Mouse (Mus musculus) retina, adult 2 months (tissue): ENCODE measurements around the gene Il1rn.

Experiments used
- DNase-seq: peaks from one replicate; pipeline ENCODE4 v3.0.0-alpha.2; 2012; ENCODE audit warnings: low read depth, low spot score

Il1rn gene

DNA sequence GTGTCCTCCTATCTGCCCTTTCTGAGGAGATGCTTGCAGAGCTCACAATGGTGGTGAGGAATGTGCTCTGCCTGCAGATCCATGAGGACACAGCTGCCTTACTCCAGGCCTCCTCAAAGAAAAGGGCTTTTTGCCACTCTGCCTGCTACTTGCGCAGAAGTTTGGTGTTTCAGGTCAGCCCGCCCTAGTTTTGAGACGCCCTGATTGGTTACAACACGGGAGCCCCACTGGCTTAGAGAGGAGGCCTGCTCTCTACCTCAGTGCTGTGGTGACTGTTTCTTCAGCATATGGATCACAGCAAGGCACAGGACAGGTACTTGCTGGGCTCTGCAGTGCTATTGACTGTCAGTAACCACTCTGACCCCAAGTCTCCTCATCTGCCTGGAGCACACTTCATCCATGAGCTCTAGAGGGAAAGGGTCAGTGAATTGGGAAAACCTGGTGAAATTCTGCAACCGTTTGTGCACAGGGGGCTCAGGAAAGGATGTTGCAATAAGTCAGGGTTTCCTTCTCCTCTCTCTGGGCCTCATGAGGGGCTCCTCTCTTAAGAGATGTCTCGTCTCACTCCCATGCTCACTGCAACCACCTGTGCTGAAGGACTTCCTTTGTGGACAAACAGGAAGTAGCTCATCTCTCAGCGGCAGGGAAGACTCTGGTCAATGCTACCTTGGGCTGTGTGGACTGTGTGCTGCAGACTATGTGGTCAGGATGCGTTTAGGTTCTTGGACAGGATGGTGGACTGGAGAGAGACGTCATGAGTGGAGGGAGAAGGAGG is 46.0 kb downstream of the Il1rn start:
- no peak for DNase-seq

DNA sequence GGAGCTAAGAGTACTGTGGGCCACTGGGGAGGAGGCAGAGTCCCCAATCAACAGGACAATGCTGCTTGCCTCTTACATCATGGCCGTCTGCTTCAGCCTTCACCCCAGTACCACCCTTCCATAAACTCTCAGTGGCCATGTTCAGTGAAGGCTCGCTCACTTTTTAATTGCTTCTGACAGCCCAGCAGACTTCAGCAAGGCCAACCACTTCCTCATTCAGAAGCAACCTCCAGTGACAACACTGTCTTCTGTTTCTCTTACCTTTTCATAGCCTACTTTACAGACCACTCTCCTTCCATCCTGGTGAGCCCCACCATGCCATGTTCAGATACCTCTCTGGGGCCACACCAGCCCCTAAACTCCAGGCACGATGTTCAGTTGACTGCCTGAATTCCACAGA is 47.0 kb downstream of the Il1rn start:
- DNase-seq = no peak

- no peak for DNase-seq
Measured at GRCm38 (mm10) chr2:24384393-24384792, 47.7 kb downstream of the Il1rn start.

DNA sequence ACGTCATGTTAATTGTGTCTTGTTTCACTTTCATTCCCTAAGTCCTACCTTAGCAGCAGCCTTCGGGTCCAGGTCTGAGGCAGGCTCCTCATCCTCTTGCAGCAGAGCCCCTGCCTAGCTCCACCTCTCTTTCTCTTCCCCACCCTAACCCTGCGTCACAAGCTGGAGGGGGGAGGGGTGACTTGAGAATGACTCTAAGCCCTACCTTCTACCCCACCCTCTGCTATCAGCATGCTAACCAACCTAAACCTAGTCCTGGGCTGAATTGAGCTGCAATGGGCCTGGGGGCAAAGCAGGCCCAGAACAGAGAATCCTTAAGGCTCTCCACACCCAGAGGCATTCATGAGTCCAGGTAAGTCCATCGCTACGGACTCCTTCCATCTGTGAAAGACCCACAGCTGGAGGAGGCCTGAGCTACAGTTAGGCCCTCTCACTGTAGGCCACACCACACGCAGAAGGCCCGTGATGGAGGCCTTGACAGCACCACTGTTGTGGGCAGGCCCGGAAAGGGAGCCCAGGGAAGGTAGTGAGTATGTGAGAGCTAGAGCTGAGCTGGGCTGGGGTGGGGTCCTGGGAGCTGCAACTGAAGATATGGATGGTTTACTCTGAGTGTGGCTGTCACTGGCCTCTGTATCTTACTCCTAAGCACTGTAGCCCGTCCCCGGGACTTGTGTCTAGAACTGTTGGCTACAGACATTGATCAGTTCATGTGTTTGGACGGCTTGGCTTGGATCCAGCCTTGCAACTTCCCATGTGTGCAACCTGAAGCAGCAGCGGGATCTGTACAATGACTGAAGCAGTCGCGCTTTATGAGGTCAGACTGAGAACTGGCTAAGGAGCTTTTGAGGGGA is 48.7 kb downstream of the Il1rn start:
- no peak for DNase-seq

GRCm38 (mm10) chr2:24386158-24386963 is 49.7 kb downstream of the Il1rn start:
- no peak for DNase-seq

DNA sequence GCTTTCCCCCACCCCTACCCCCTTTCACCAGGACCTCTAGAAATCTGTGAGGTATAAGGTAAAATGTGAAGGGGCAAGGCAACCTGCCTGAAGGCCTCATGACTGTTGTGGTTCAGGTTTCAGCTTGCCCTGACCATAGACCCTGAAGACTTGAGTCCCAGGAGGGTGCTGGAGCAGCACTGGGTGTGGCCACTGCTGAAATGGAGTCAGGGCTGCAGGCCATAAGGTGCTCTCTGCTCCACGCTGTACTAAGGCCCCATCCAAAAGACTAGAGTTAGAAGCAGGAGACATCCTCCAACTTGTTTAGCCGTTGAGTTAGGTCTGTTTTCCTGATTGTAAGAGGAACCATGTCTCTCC is 50.3 kb downstream of the Il1rn start:
- DNase-seq = no peak

GRCm38 (mm10) chr2:24387361-24388283 is 51.0 kb downstream of the Il1rn start:
- DNase-seq = no peak

GRCm38 (mm10) chr2:24393251-24393650 is 56.6 kb downstream of the Il1rn start:
- no peak for DNase-seq

DNA sequence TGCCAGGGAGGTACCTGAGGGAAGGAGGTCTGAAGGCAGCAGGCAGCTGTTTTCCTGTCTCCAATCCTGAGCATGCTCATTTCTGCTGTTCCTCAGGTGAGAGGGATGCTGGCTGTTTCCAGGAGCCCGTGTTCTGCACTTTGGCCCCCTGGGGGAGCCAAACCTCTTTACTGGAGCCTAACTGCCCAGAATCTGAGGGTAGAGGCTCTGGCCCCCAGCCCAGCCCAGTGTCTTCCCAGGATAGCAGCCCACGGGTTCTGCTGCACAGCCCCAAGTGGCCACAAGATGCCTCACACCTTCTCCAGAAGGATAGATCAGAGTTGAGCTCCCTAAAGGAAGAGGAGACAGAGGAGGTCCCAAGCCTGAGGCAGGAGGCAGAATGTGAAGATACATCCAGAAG is 60.5 kb downstream of the Il1rn start:
- DNase-seq = no peak

GRCm38 (mm10) chr2:24400711-24401110 is 64.1 kb downstream of the Il1rn start:
- DNase-seq = no peak
